Mouse (Mus musculus): Measurements from ENCODE around the gene Eif2b2.

Gene Eif2b2

GRCm38 (mm10) chr12:85194623-85195018 lies 24.7 kb upstream of the Eif2b2 start:
- no peak for DNase-seq (ENCODE audit: low spot score)

- DNase-seq (ENCODE audit: low spot score), result no peak
These were observed 24.2 kb upstream of the Eif2b2 start for GRCm38 (mm10) chr12:85195086-85195485.

- no peak for DNase-seq (ENCODE audit: low spot score)
These were observed 23.1 kb upstream of the Eif2b2 start for GRCm38 (mm10) chr12:85196191-85196590.

- no peak for DNase-seq (ENCODE audit: low spot score)
These were observed 21.9 kb upstream of the Eif2b2 start for GRCm38 (mm10) chr12:85197371-85197770.

GRCm38 (mm10) chr12:85197936-85198335 lies 21.3 kb upstream of the Eif2b2 start:
- DNase-seq (ENCODE audit: low spot score), result no peak

- DNase-seq (ENCODE audit: low spot score), result no peak
These were observed 19.3 kb upstream of the Eif2b2 start for GRCm38 (mm10) chr12:85199954-85200353.

GRCm38 (mm10) chr12:85200929-85201829 lies 18.1 kb upstream of the Eif2b2 start:
- DNase-seq (ENCODE audit: low spot score), result no peak

GRCm38 (mm10) chr12:85201830-85202147 lies 17.5 kb upstream of the Eif2b2 start:
- DNase-seq (ENCODE audit: low spot score), result no peak

- DNase-seq (ENCODE audit: low spot score), result no peak
These were observed 17.1 kb upstream of the Eif2b2 start for GRCm38 (mm10) chr12:85202191-85202590.

- no peak for DNase-seq (ENCODE audit: low spot score)
These were observed 15.6 kb upstream of the Eif2b2 start for GRCm38 (mm10) chr12:85203699-85204098.

GRCm38 (mm10) chr12:85204105-85204504 lies 15.2 kb upstream of the Eif2b2 start:
- no peak for DNase-seq (ENCODE audit: low spot score)

GRCm38 (mm10) chr12:85205425-85205824 lies 13.9 kb upstream of the Eif2b2 start:
- no peak for DNase-seq (ENCODE audit: low spot score)

GRCm38 (mm10) chr12:85208687-85209199 lies 10.5 kb upstream of the Eif2b2 start:
- no peak for DNase-seq (ENCODE audit: low spot score)

- DNase-seq (ENCODE audit: low spot score), result no peak
These were observed 4.2 kb upstream of the Eif2b2 start for GRCm38 (mm10) chr12:85215031-85215430.

- DNase-seq (ENCODE audit: low spot score), result no peak
These were observed 1.5 kb upstream of the Eif2b2 start for GRCm38 (mm10) chr12:85217733-85218310.

GRCm38 (mm10) chr12:85219905-85220290 lies 617 bp downstream of the Eif2b2 start:
- no peak for DNase-seq (ENCODE audit: low spot score)

- DNase-seq (ENCODE audit: low spot score), result no peak
These were observed 7.9 kb downstream of the Eif2b2 start for GRCm38 (mm10) chr12:85227227-85227626.

- DNase-seq (ENCODE audit: low spot score), result no peak
These were observed 8.8 kb downstream of the Eif2b2 start for GRCm38 (mm10) chr12:85227876-85228599.

GRCm38 (mm10) chr12:85233376-85234358 lies 14.4 kb downstream of the Eif2b2 start:
- no peak for DNase-seq (ENCODE audit: low spot score)

GRCm38 (mm10) chr12:85237553-85237952 lies 18.3 kb downstream of the Eif2b2 start:
- no peak for DNase-seq (ENCODE audit: low spot score)

GRCm38 (mm10) chr12:85252083-85252482 lies 32.8 kb downstream of the Eif2b2 start:
- no peak for DNase-seq (ENCODE audit: low spot score)

All from left cerebral cortex, adult 11 months (tissue).